Mouse (Mus musculus) kidney, adult 8-10 months (tissue): Measurements from ENCODE around the gene Plekha6.
A peak's percentile ranks its signal among the peaks of the same experiment; 100 is the strongest.
"Not testable (repeated sequence)": the region's sequence is repeated elsewhere in the genome, so short reads cannot be mapped to it uniquely, and the experiment has no call there.

Source experiments
- DNase-seq, 2 experiments: peaks; one replicate each; pipeline ENCODE4 v3.0.0; 2022

Gene Plekha6

DNA sequence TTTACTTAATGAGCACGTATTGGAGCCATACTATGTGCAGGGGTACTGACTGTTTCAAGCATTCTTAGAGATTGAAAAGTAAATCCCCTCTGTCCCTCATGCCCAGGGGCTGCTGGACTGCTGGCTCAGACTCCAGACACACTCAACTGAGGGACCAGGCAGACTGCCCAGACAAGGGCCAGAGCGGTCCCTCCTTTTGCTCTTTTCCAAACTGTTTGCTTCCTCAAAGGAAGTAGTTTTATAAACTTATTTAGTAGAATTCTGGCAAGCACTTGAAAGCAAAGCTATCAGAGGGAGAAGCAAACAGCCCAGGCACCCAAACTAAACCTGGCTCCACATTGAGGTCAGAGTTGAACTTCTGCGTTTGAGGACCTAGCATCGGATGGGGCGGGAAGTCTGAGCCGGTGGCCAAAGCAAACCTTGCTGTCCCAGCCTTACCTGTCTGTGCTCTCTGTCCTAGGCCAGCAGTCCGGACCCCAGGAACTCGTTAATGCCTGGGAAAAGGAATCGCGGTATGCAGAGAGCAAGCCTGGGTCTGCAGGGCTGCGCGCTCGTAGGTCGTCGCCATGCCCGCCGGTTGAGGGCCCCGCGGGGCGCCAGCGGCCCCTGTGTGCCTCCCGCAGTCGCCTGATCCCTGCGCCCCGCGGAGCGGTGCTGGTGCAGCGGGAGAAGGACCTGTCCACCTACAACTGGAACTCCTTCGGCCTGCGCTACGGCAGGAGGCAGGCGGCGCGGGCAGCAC lies 165.1 kb downstream of the Plekha6 start:
- DNase-seq: no peak

GRCm38 (mm10) chr1:133329638-133329964 lies 165.6 kb downstream of the Plekha6 start:
- no peak for DNase-seq

DNA sequence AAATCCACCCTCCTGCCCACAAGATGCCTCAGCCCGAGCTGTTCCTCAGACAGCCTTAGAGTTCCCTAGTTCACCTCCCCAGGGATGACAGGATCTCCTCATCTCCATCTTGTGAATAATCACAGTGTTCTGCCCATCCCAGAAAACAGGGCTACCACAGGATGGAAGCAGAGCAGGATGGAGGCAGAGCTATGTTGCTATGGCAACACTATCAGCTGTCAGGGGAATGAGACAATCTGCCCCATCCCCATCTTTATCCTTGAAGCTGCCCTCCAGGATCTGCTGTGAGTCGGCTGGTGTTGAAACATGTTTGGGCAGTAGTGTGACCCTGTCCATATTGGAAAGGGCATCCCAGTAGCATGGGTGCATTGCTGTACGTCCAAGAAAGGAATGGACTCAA lies 167.1 kb downstream of the Plekha6 start:
- DNase-seq: no peak

GRCm38 (mm10) chr1:133332656-133333430 lies 168.8 kb downstream of the Plekha6 start:
- no peak for DNase-seq

GRCm38 (mm10) chr1:133333937-133334336 lies 169.9 kb downstream of the Plekha6 start:
- DNase-seq: no peak

GRCm38 (mm10) chr1:133340403-133340802 lies 176.4 kb downstream of the Plekha6 start:
- not testable (repeated sequence) for DNase-seq

- DNase-seq: no peak
These were observed 180.3 kb downstream of the Plekha6 start for GRCm38 (mm10) chr1:133344357-133344756.

DNA sequence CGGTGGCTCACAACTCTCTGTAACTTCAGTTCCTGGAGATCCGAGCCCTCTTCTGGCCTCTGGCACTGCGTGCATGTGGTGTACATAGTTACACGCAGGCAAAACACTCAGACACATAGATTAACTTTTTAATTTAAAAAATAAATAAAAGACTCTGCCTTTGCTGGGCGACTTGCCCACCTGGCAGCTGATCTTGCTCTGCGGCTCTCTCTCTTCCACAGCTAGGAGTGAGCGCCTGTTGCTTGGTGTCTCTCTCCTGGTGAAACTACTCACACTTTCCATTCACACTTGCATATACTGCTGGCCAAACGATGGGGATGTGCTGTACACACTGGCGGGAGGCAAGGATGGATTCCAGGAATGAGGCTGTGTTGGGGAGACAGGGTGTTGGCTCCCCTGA lies 182.5 kb downstream of the Plekha6 start:
- DNase-seq: no peak

DNA sequence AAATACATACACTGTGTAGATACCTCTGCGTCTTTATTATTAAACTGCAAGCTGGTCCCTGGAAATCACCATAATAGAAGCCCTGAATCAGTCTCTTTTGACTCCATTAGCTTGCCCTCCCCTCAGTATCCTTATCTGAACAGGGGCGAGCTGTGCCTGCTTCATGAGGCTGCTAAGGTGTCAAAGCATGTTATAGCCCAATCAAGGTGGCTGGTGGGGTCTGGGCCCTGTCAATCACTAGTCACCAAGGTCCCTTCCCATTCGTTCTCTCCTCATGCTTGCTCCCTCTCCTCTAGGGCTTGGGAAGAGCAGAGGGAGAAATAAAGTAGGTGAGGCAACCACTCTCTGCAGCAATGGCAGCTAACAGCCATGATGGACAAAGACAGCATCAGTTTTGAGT lies 183.2 kb downstream of the Plekha6 start:
- DNase-seq: no peak

- peak; percentile 53 to 56 for DNase-seq
These were observed 183.9 kb downstream of the Plekha6 start for GRCm38 (mm10) chr1:133347693-133348520.

GRCm38 (mm10) chr1:133350210-133350609 lies 186.2 kb downstream of the Plekha6 start, which contains the start of gene Ren1:
Ren1 (plus strand) TSS chr1:133350510.
- DNase-seq: no peak

DNA sequence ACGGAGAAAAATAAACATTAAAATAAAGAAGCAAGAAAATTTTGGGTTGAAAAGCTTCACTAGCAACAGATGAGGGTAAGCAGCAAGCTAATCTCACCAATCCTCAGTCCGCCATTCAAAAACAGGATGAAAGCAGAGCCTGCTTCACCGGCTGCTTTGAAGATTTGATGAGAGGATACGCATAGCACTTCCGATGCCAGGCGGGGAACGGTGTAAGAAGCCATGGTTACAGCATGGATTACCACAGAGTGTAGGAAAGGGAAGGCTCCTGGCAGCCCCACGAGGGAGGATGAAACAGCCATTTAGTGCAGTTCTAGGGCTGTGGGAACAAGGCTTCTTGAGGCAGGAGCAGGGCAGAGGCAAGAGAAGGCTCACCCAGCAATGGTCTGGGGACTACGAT lies 187.8 kb downstream of the Plekha6 start:
- no peak for DNase-seq
